Mouse (Mus musculus): ENCODE results near the gene Kif22. TPM values are rescaled to one million over a fixed set of nuclear protein-coding genes. Genes with fewer than 3 reads are reported as not detected.

The Kif22 gene
- polyA plus RNA-seq, 1 experiment: 75.4 TPM

DNA sequence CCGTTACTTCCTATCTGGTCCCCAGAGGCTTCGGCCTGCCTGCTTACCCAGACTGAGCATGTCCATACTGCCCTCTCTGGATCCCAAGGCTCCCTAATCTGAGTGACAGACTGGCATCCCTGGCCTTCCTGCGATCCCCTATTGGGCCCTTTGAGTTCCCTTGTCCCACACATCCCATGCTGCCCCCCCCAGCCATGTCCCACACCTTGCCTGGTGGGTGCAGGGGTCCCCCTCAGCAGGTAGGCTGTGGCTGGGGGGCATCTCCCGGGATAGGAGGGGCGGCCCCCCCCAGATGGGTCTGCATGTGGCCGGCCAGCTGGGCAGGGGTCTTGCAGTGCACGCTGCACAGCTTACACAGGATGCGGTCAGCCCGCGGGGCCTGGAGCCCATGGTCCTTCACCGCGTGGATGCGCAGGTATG lies 19.0 kb downstream of the Kif22 start:
- H3K79me2 ChIP-seq (ENCODE audit: control insufficient read depth, insufficient read depth): peaks cover 33% of the 10 kb centered on the region
- H3K36me3 ChIP-seq (ENCODE audit: control insufficient read depth, insufficient read depth): peaks cover 33% of the 10 kb centered on the region
- TF ChIP-seq MYOD1 (IDR thresholded peaks at IDR 0.05; ENCODE audit: control insufficient read depth, insufficient read length, low read depth): no peak

DNA sequence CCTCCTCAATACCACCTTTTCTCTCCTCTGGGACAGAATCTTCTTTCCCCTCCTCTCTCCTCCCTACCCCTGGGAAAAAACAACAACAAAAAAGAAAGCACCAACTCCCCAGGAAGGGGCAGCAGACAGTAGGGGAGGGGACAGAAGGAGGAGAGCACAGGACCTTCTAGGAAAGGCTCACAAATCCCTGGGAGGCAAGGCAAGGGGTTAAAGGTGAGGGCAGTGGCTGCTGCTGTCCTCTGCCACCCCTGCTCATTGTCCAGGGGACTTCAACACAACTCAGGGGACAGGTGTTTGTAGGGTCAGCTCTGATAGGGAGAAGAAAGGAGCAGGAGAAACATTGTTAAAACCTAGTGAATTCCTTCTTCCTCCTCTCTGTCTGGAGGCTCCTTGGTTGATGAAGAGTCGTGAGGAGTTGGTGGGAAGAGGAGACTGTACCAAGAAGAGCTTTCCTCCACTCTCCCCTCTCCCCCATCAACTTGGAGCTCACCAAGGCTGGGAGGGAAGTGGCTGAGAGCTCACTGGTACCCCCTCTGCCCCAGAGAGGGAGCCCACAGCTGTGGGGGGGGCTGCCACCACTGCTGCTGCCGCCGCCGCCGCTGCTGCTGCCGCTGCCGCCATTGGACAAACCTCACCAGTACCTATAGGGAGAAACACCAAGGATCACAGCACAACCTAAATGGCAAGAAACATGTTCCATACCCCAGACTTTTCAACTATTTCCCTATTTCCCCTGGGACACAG lies 19.6 kb downstream of the Kif22 start:
- H3K36me3 ChIP-seq (ENCODE audit: control insufficient read depth, insufficient read depth): peaks cover 27% of the 10 kb centered on the region
- H3K79me2 ChIP-seq (ENCODE audit: control insufficient read depth, insufficient read depth): peaks cover 33% of the 10 kb centered on the region
- H3K4me3 ChIP-seq (ENCODE audit: insufficient read depth, poor library complexity, severe bottlenecking): no peak overlapping the region
- H3K27me3 ChIP-seq (ENCODE audit: control insufficient read depth, insufficient read depth, insufficient read length): no peaks in the 10 kb centered on the region
- peaks cover 20% of the 10 kb centered on the region for H3K79me3 ChIP-seq (ENCODE audit: low read depth)
- H3ac ChIP-seq (ENCODE audit: control insufficient read depth, insufficient read length, low read depth): no peak overlapping the region
- TF ChIP-seq FOSL1 (IDR thresholded peaks at IDR 0.05; ENCODE audit: insufficient read depth, low read length, poor library complexity, severe bottlenecking) (no peak), MYOG (IDR thresholded peaks at IDR 0.05; ENCODE audit: control insufficient read depth, extremely low read depth, insufficient read length) (no peak), CEBPB (IDR thresholded peaks at IDR 0.05; ENCODE audit: low read depth) (no peak), USF1 (IDR thresholded peaks at IDR 0.05; ENCODE audit: low read depth) (no peak), CTCF (IDR thresholded peaks at IDR 0.05; ENCODE audit: control insufficient read depth, insufficient read depth, insufficient read length) (no peak), MYOD1 (IDR thresholded peaks at IDR 0.05; ENCODE audit: control insufficient read depth, insufficient read length, low read depth) (no peak), MAX (IDR thresholded peaks at IDR 0.05) (no peak)

More for the DNA sequence above, 19.0 kb downstream of the Kif22 start:
- H3K4me3 ChIP-seq (ENCODE audit: insufficient read depth, poor library complexity, severe bottlenecking): no peak overlapping the region
- H3K79me3 ChIP-seq (ENCODE audit: low read depth): peaks cover 20% of the 10 kb centered on the region
- H3K27me3 ChIP-seq (ENCODE audit: control insufficient read depth, insufficient read depth, insufficient read length): no peaks in the 10 kb centered on the region
- H3ac ChIP-seq (ENCODE audit: control insufficient read depth, insufficient read length, low read depth): no peak overlapping the region

DNA sequence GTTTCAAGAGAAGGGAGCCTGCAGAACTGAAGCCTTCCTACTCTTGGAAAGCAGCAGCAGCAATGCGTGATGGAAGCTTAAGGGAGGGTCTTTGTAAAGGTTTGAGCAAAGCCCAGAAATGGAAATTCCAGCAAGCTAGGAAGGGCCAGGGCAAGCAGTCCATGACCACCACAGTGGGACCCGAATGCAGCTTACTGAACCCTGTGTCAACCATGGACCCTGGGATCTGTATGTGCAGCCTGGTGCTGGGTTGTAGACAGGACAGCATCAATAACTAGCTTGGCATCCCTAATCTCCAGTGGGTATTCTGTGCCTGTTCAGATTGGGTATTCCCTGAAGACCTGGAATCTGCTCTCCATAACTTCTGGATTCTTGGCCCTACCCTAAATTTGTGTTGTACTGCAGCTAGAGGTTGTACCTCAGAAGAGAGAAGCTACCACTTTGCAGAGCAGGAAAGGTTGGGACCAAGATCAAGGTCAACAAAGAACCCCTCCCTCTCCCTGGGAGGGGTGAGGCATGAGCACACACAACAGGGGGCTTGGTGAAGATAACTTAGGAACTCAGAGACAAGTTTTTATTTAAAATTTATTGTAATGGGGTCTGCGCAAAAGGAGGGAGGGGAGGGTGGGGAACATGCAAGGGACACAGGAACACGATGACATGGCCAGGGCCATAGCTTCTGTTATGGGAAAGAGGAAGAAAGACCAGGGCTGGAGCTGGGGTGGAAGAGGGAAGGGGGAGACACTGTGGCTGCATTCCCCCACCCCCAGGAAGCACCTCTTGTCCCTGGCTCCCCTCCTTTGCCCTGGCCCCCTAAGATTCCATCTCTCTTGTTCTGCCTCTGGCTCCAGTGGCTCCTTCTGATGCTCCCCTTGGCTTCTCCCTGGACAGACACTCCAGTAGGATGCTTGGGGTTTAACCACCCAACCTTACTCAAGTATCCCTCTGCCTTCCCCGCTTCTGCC lies 20.4 kb downstream of the Kif22 start:
- no peak for TF ChIP-seq MYOG (IDR thresholded peaks at IDR 0.05; ENCODE audit: control insufficient read depth, extremely low read depth, insufficient read length)
- no peak for TF ChIP-seq MYOD1 (IDR thresholded peaks at IDR 0.05; ENCODE audit: control insufficient read depth, insufficient read length, low read depth)
- no peak for TF ChIP-seq FOSL1 (IDR thresholded peaks at IDR 0.05; ENCODE audit: insufficient read depth, low read length, poor library complexity, severe bottlenecking)
- TF ChIP-seq USF1 (IDR thresholded peaks at IDR 0.05; ENCODE audit: low read depth): no peak
- no peak for TF ChIP-seq CEBPB (IDR thresholded peaks at IDR 0.05; ENCODE audit: low read depth)
- TF ChIP-seq MAX (IDR thresholded peaks at IDR 0.05): no peak
- no peak for TF ChIP-seq CTCF (IDR thresholded peaks at IDR 0.05; ENCODE audit: control insufficient read depth, insufficient read depth, insufficient read length)
- peaks cover 27% of the 10 kb centered on the region for H3K36me3 ChIP-seq (ENCODE audit: control insufficient read depth, insufficient read depth)

DNA sequence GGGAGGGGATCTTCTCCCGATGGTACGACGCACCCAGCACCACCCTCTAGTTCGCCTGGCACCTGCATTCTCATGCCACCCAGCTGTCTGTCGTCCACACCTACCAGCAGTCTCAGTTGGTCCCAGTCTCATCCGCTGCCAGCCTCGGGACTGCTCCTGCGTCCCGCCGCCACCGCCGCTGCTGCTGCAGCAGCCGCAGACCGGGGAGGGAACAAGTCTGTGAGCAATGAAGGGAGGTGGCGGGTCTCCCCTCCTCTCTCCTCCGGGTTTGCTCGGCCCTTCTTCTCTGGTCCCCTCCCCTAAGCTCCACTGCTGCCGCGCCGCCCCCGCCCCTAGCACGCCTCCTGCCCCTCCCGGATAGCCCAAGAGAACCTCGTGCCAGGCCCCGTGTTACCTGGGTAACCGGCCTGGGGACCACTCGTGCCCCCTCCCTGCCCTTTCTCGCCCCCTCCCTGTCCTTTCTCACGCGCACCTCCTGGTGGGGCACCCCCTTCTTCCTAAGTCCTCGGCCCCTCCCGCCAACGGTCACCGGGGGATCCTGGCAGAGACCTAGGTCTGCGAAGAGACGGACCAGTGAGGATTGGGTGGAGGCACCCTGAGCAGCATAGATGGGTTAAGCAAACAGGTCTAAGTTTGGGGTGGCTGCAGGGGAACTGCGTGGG lies 21.2 kb downstream of the Kif22 start, which contains the start of the genes Gm42742 and Prrt2:
Gene Gm42742 (minus strand): TSS at position 197 of the 662 bp plus-strand sequence.
Gene Prrt2 (minus strand): TSS at position 311 of the 662 bp plus-strand sequence.
- peaks cover 33% of the 10 kb centered on the region for H3K79me2 ChIP-seq (ENCODE audit: control insufficient read depth, insufficient read depth)
- H3K79me3 ChIP-seq (ENCODE audit: low read depth): peaks cover 20% of the 10 kb centered on the region
- H3K27me3 ChIP-seq (ENCODE audit: control insufficient read depth, insufficient read depth, insufficient read length): no peaks in the 10 kb centered on the region
- TF ChIP-seq MYOG (IDR thresholded peaks at IDR 0.05; ENCODE audit: control insufficient read depth, extremely low read depth, insufficient read length): no peak
- TF ChIP-seq FOSL1 (IDR thresholded peaks at IDR 0.05; ENCODE audit: insufficient read depth, low read length, poor library complexity, severe bottlenecking): no peak
- no peak for TF ChIP-seq MYOD1 (IDR thresholded peaks at IDR 0.05; ENCODE audit: control insufficient read depth, insufficient read length, low read depth)
- TF ChIP-seq CEBPB (IDR thresholded peaks at IDR 0.05; ENCODE audit: low read depth): no peak
- TF ChIP-seq CTCF (IDR thresholded peaks at IDR 0.05; ENCODE audit: control insufficient read depth, insufficient read depth, insufficient read length): no peak
- no peak for TF ChIP-seq MAX (IDR thresholded peaks at IDR 0.05)
- TF ChIP-seq USF1 (IDR thresholded peaks at IDR 0.05; ENCODE audit: low read depth): no peak
- H3K4me3 ChIP-seq (ENCODE audit: insufficient read depth, poor library complexity, severe bottlenecking): no peak within 1 kb of the TSS
- peaks cover 27% of the 10 kb centered on the region for H3K36me3 ChIP-seq (ENCODE audit: control insufficient read depth, insufficient read depth)
- H3ac ChIP-seq (ENCODE audit: control insufficient read depth, insufficient read length, low read depth): no peak within 1 kb of the TSS

More for the DNA sequence above, 20.4 kb downstream of the Kif22 start:
- H3K79me3 ChIP-seq (ENCODE audit: low read depth): peaks cover 20% of the 10 kb centered on the region
- H3ac ChIP-seq (ENCODE audit: control insufficient read depth, insufficient read length, low read depth): no peak overlapping the region
- H3K27me3 ChIP-seq (ENCODE audit: control insufficient read depth, insufficient read depth, insufficient read length): no peaks in the 10 kb centered on the region
- peaks cover 33% of the 10 kb centered on the region for H3K79me2 ChIP-seq (ENCODE audit: control insufficient read depth, insufficient read depth)
- H3K4me3 ChIP-seq (ENCODE audit: insufficient read depth, poor library complexity, severe bottlenecking): no peak overlapping the region

DNA sequence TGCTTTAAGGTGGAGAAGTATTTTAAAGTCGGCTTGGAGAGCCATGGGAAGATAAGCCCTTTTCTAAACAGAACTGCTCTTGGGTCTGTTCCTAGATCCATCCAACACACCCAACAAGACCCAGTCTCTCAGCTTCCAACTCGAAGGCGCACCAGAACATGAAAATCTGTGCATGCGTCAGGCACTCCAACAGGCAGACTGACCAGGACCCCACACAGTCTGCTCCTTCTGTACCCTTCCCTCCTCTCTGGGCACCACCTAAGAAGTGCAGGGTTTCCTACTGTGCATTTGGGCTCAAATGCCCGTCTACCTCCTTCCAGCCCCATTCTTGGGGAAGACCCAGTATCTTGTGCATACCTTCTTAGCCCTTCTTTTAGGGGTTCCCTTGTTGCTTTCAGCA lies 21.8 kb downstream of the Kif22 start:
- Histone ChIP-seq H3K79me2 (ENCODE audit: control insufficient read depth, insufficient read depth) (peaks cover 34% of the 10 kb centered on the region), H3K4me3 (ENCODE audit: insufficient read depth, poor library complexity, severe bottlenecking) (no peak overlapping the region), H3ac (ENCODE audit: control insufficient read depth, insufficient read length, low read depth) (no peak overlapping the region), H3K36me3 (ENCODE audit: control insufficient read depth, insufficient read depth) (peaks cover 30% of the 10 kb centered on the region), H3K27me3 (ENCODE audit: control insufficient read depth, insufficient read depth, insufficient read length) (no peaks in the 10 kb centered on the region), H3K79me3 (ENCODE audit: low read depth) (peaks cover 23% of the 10 kb centered on the region)
- TF ChIP-seq MYOG (IDR thresholded peaks at IDR 0.05; ENCODE audit: control insufficient read depth, extremely low read depth, insufficient read length) (no peak), CTCF (IDR thresholded peaks at IDR 0.05; ENCODE audit: control insufficient read depth, insufficient read depth, insufficient read length) (no peak), FOSL1 (IDR thresholded peaks at IDR 0.05; ENCODE audit: insufficient read depth, low read length, poor library complexity, severe bottlenecking) (no peak), USF1 (IDR thresholded peaks at IDR 0.05; ENCODE audit: low read depth) (no peak), MYOD1 (IDR thresholded peaks at IDR 0.05; ENCODE audit: control insufficient read depth, insufficient read length, low read depth) (no peak), MAX (IDR thresholded peaks at IDR 0.05) (no peak), CEBPB (IDR thresholded peaks at IDR 0.05; ENCODE audit: low read depth) (no peak)
